Mouse (Mus musculus): Measurements from ENCODE around the gene Clec11a.

Clec11a gene

DNA sequence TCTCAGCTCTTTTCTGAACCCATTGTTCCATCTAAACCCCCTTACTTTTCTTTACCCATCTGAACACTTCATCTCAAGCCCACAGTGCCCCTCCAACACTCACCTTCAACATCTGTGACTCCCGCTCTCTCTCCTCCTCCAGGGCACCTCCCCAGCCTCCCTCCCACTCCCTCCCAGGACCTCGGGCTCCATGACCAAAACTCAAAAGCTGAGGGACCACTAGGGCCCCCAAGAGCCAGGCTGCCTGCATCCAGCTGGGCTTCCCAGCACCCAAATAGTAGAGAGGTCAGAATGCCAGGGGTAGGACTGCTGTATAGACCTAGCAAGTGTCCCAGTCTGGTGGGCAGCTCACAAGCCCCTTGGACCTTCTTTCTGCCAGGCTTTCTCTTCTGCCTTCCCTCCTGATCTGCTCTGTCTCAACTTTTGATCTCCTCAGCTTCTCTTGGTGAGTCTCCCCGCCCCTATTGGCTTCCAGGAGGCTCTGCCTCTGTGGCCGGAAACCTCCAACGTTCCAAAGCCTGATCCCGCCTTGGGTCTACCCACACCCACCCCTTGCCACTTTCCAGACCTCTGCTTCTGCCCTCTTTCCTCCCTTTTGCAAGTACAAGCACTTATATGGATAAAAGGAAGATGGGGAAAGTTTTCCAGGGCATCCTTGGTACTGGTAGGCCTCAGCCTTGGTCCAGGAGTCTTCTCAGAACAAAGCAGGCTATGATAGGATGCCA is at the start of gene Clec11a:
Gene Clec11a, minus strand, starts transcription at position 387 of the 725 bp plus-strand sequence.
- DNase-seq (ENCODE audit: low spot score), result no peak

DNA sequence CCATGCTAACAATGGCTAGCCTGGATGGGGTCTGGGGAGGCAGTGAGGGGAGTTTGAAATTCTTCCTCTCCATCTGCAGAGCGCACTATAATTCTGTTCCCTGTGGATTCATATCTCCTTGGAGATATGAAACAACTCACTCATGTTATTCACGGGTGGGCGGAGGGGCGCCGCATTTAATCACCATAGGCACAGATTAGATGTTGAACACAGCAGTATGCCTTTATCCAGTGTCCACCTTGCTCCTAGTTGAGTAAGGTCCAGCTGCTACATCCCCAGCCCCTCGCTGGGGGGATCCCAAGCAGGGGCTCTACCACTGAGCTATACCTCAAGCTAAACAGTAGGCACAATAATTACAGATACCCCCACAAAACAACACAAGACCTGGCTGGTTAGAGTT is 48.7 kb upstream of the Clec11a start:
- DNase-seq (ENCODE audit: low spot score), result no peak

GRCm38 (mm10) chr7:44353601-44354340 is 47.1 kb upstream of the Clec11a start:
- no peak for DNase-seq (ENCODE audit: low spot score)

DNA sequence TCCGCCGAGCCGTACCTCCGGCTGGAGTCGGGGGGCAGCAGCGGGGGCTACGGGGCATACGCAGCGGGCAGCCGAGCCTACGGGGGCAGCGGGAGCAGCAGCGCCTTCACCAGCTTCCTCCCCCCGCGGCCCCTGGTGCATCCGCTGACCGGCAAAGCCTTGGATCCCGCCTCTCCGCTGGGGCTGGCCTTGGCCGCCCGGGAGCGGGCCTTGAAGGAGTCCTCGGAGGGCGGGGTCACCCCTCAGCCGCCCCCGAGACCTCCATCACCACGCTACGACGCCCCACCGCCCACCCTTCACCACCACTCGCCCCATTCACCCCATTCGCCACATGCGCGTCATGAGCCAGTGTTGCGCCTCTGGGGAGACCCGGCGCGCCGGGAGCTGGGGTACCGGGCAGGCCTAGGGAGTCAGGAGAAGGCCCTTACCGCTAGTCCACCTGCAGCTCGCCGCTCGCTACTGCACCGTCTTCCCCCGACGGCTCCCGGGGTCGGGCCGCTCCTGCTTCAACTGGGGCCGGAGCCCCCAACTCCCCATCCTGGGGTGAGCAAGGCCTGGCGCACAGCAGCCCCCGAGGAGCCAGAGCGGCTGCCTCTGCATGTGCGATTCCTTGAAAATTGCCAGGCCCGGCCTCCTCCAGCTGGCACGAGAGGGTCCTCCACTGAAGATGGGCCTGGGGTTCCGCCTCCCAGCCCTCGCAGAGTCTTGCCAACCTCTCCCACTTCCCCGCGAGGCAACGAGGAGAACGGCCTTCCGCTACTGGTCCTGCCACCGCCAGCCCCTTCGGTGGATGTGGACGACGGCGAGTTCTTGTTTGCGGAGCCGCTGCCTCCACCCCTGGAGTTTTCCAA is 46.3 kb upstream of the Clec11a start:
- DNase-seq (ENCODE audit: low spot score), result no peak

DNA sequence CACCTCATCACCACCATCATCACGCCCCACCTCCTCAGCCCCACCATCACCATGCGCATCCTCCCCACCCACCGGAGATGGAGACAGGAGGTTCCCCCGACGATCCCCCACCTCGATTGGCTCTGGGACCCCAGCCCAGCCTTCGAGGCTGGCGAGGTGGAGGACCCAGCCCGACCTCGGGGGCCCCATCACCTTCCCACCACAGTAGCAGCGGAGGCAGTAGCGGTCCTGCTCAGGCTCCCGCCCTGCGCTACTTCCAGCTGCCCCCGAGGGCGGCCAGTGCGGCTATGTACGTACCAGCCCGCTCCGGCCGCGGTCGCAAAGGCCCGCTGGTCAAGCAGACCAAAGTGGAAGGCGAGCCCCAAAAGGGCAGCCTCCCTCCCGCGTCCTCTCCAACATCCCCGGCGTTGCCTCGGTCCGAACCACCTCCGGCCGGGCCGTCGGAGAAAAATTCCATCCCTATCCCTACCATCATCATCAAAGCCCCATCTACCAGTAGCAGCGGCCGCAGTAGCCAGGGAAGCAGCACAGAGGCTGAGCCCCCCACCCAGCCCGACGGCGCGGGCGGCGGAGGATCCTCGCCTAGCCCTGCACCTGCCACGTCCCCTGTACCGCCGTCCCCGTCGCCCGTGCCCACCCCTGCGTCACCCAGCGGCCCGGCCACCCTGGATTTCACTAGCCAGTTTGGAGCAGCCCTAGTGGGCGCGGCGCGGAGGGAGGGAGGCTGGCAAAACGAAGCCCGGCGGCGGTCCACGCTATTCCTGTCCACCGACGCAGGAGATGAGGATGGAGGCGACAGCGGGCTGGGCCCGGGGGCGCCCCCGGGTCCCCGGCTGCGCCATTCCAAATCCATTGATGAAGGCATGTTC is 45.4 kb upstream of the Clec11a start:
- no peak for DNase-seq (ENCODE audit: low spot score)

GRCm38 (mm10) chr7:44350957-44351711 is 44.4 kb upstream of the Clec11a start:
- DNase-seq (ENCODE audit: low spot score), result peak; percentile 57

- no peak for DNase-seq (ENCODE audit: low spot score)
These were observed 42.3 kb upstream of the Clec11a start for GRCm38 (mm10) chr7:44349043-44349442.

DNA sequence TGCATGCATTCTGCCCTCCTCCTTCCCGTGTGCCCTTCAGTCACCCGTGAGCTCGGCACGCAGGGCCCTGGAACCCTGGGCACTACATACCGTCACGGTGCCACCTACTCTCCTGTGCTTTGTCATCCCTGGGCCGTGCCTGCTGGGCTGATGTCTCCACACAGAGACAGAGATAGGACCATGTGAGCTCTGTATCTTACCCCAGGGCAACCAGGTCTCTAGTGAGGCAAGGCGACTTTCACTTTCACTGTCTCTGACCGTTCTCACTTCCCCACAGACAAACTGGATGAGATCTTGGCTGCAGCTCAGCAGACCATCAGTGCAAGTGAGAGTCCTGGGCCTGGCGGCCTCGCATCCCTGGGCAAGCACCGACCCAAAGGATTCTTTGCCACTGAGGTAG is 37.9 kb upstream of the Clec11a start:
- DNase-seq (ENCODE audit: low spot score), result no peak

GRCm38 (mm10) chr7:44343459-44344015 is 36.8 kb upstream of the Clec11a start:
- DNase-seq (ENCODE audit: low spot score), result no peak

GRCm38 (mm10) chr7:44341714-44342113 is 35.0 kb upstream of the Clec11a start:
- no peak for DNase-seq (ENCODE audit: low spot score)

DNA sequence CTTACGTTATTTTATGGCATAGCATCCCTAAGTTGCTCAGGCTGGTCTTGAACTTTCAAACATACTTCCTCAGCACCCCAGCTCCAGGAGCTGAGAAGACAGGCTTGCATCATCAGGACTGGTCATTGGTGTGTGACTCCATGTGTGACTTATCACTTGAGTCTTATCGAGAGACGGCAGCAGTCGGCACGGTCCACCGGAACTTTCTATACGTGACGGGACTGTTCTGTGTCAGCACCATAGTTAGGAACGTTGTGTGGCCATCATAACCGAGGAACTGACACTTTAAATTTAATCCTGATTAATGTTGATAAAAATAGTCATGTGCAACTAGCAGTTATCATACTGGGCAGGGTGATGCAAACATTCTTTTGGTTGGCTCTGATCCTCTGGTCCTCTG is 34.4 kb upstream of the Clec11a start:
- DNase-seq (ENCODE audit: low spot score), result no peak

- no peak for DNase-seq (ENCODE audit: low spot score)
These were observed 33.5 kb upstream of the Clec11a start for GRCm38 (mm10) chr7:44340226-44340625.

- no peak for DNase-seq (ENCODE audit: low spot score)
These were observed 30.6 kb upstream of the Clec11a start for GRCm38 (mm10) chr7:44337121-44337849.

DNA sequence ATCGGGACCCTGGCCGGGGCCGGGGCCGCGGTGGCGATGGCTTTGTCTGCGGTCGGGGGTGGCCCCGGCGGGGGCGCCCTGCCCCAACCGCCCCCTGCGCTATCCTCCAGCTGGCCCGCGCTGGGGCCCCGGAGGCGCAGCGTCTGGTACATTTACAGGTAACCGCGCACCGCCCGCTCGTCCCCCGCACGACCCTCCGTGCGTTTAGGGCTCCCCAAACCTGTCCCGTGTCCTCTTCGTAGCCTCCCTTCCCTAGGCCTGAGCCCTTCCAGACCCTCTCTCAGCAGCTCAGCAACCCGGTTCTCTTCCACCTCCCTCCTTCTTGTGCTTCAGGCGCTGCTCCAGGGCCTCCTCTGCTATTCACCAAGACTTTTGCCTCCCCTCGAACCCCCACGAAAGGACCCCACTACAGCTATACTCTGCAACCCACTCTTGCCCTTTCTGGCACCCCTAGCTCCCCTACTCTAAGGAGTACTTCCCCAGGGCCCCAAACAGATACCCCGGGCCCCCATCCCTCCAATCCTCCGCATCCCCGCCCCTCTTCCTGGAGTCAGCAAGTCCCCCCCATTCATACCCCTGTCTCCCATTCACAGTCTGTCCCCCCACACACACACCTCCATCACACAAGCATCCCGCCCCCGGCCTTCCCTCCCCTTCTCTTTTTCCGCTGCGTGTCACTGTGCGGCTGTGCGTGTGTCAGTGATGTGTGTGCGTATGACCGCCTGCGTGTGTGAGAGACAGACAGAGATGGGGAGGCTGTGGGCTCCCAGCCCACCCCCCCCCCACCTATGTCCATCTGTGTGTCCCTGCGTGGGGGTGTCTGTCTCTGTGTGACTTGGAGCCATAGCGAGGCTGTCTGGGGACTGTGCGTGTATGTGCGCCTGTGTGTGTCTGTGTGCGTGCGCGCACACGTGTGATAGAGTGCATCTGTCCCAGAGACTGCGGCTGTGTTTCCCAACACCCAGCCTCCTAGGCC is 29.6 kb upstream of the Clec11a start:
- DNase-seq (ENCODE audit: low spot score), result no peak

DNA sequence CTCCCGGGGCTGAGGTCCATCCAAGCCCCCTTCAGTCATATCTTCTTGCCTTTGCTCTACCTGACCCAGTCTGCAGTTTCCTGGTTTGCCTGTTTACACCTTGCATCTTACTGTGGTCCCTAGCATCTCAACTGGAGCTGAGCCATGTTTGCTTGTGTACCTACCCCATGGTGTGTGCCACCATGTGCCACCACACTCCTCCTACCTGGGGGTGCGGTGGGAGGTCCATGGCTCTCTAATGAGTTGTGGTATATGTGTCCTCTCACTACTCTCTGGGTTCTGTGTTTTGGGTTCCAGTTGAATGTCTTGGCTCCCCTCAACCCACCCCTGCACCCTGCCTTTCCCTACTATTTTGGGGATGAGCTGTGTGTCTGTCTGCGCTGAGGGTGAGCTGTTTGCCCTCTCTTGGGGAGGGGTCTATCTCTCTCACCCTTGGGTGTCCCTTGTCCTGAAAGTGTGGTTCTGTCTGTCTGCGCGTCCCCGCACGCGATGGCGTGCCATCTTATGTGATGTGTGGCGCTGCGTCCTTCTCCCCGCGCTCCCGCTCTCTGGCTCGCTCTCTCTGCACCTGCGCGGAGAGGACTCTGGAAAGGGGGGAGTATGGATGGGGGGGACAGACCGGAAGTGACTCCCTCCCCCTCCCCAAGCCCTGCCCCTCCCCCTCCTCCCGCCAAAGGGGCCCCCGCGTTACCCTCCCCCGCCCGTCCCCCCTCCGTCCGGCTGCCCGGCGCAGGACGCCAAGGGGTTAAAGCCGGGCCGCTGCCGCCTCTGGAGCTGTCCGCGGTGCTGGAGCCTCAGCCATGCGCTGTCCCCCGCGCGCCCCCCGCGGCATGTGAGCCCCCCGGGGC is 28.6 kb upstream of the Clec11a start:
- DNase-seq (ENCODE audit: low spot score), result peak; percentile 17

DNA sequence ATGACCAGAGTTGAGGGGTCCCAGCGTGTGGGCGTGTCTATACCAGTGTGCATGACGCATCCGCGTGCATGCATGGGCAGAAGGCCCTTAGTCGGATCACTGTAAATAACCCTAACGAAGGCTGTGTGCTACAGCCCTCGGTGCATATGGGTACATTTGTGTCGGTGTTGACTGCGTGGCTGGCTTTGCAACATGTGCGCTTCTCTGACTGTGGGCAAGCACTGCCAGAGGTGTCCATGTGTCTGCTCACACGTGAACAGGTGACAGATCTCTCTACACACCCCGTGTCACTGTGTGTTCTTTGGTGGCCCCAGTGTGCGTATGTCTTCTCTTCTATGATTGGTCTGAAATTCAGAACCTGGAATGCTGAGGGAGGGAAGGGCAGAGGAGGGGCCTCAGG is 27.4 kb upstream of the Clec11a start:
- DNase-seq (ENCODE audit: low spot score), result no peak

DNA sequence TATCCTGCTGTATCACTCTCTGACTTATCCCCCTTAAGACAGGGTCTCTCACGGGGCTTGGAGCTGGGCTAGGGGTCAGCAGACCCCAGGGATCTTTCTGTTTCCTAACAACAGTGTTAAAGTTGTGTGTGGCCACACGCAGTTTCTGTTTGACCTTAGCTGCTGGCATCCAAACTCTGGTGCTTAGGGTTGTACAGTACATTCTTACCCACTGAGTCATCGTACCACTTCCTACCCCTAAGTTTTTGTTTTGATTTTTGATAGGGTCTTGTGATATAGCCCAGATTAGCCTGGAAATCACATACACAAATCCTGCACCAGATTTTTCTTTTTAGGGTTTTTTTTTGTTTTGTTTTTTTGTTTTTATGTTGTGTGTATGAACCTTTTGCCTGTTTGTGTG is 25.6 kb upstream of the Clec11a start:
- no peak for DNase-seq (ENCODE audit: low spot score)

GRCm38 (mm10) chr7:44326614-44327013 is 19.9 kb upstream of the Clec11a start:
- no peak for DNase-seq (ENCODE audit: low spot score)
